ENCODE assay signal across 8 mouse cellular contexts in the genomic region with DNA sequence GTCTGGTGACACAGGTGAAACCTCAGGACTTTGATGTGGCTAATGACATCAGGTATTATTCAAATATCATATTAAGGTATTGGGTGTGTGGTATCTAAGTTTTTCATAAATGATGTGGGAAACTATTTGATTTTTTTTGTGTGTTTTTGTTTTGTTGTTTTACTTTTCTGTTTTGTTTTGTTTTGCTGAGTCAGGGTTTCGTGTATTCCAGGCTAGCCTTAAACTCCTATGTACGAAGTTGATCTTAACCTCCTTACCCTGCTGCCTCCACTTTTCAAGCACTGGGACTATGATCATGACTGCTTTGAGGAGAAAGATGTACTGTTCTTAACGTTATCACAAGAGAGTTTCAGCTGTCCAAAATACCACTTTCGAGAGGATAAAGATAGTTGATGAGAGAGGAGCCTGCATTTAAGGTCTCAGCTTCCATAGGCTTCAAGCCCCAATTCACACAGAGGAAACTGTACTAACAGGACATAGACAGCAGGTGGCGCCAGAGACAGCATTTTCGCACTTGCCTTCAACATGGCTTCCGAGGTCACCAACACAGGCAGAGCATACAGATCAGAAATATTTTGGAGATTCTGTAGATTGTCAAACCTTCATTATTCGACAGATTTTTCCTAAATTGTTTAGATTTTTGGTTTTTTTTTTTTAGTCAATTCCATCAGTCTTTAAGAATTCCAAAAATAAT.
DNase-seq lines count a peak whose midpoint lies in the region; ATAC-seq and TF ChIP-seq lines count a peak whose summit lies in the region.

No protein-coding gene starts in this region.

- peak; percentile 72; the same call in 1 of the 2 replicates for ATAC-seq in kidney, embryonic 14.5 days (ENCODE audit: low FRiP score, low TSS enrichment)
- peak; percentile 69; the same call in 1 of the 2 replicates for ATAC-seq in limb, embryonic 14.5 days (ENCODE audit: low FRiP score, low read depth)
- ATAC-seq in neutrophil, adult 5-6 weeks (ENCODE audit: extremely low read depth, insufficient number of reproducible peaks, low FRiP score, poor library complexity, severe bottlenecking) = peak; percentile 78

- H3K4me3 ChIP-seq in kidney, embryonic 14.5 days (ENCODE audit: low read length) = no peak overlapping the region
- no peak overlapping the region for H3K4me3 ChIP-seq in limb, embryonic 14.5 days (replicated peaks; ENCODE audit: low read length)

- H3K9me3 ChIP-seq in kidney, embryonic 14.5 days (ENCODE audit: control insufficient read depth, low read length) = no peaks in the 10 kb centered on the region
- H3K9me3 ChIP-seq in limb, embryonic 14.5 days (ENCODE audit: control insufficient read depth, low read length) = no peaks in the 10 kb centered on the region

- no peak overlapping the region for H3K27ac ChIP-seq in kidney, embryonic 14.5 days (ENCODE audit: low read depth, low read length)
- H3K27ac ChIP-seq in limb, embryonic 14.5 days (replicated peaks; ENCODE audit: low read depth, low read length) = no peak overlapping the region

- H3K27me3 ChIP-seq in kidney, embryonic 14.5 days (ENCODE audit: control insufficient read depth, insufficient read depth, low read length) = no peaks in the 10 kb centered on the region
- no peaks in the 10 kb centered on the region for H3K27me3 ChIP-seq in limb, embryonic 14.5 days (ENCODE audit: control insufficient read depth, insufficient read depth, low read length)

- no peak overlapping the region for H3K9ac ChIP-seq in kidney, embryonic 14.5 days (ENCODE audit: low read depth, low read length)
- H3K9ac ChIP-seq in limb, embryonic 14.5 days (ENCODE audit: low read depth, low read length, severe bottlenecking) = no peak overlapping the region

- H3K4me2 ChIP-seq in kidney, embryonic 14.5 days (replicated peaks; ENCODE audit: low read depth, low read length) = no peak overlapping the region
- H3K4me2 ChIP-seq in limb, embryonic 14.5 days (replicated peaks; ENCODE audit: low read depth, low read length, severe bottlenecking) = no peak overlapping the region

- no peaks in the 10 kb centered on the region for H3K4me1 ChIP-seq in kidney, embryonic 14.5 days (ENCODE audit: control insufficient read depth, insufficient read depth, low read length)
- H3K4me1 ChIP-seq in limb, embryonic 14.5 days (ENCODE audit: control insufficient read depth, insufficient read depth, low read length) = no peaks in the 10 kb centered on the region

- no peaks in the 10 kb centered on the region for H3K36me3 ChIP-seq in kidney, embryonic 14.5 days (ENCODE audit: control insufficient read depth, insufficient read depth, low read length)
- no peaks in the 10 kb centered on the region for H3K36me3 ChIP-seq in limb, embryonic 14.5 days (ENCODE audit: control insufficient read depth, insufficient read depth, low read length)

- WGBS in kidney, embryonic 14.5 days = 25% methylated on average over 8 of the region's 8 CpGs
- 26% methylated on average over 8 of the region's 8 CpGs for WGBS in limb, embryonic 14.5 days

- peak; percentile 75 to 78 for DNase-seq in B cell, adult 2 months
- peak; percentile 79 for DNase-seq in ZHBTc4 (ENCODE audit: low read depth, low spot score)
- DNase-seq in cerebellum, postnatal 25 days = peak; percentile 84 to 90
- DNase-seq in gastrocnemius, adult 8-10 months (ENCODE audit: low spot score in 2 of 2) = peak; percentile 25 to 30
- peak; percentile 75 for DNase-seq in limb, embryonic 14.5 days (ENCODE audit: low spot score)
- DNase-seq in testis, postnatal 14 days (ENCODE audit: low spot score) = peak; percentile 69

- no peak for TF ChIP-seq POLR2A in limb, embryonic 14.5 days (IDR thresholded peaks at IDR 0.05; ENCODE audit: borderline replicate concordance, extremely low read depth, insufficient read depth, insufficient read length)

Comparison
In these comparisons a context has a peak if more than half of its experiments do, and no peak if none do; other contexts are left out.
1. DNase-seq: peak in every context shown above with its lines; median percentile 87 in cerebellum, postnatal 25 days; 79 in ZHBTc4; 76 in B cell, adult 2 months; 75 in limb, embryonic 14.5 days; 69 in testis, postnatal 14 days; 28 in gastrocnemius, adult 8-10 months.